In the genomic region with DNA sequence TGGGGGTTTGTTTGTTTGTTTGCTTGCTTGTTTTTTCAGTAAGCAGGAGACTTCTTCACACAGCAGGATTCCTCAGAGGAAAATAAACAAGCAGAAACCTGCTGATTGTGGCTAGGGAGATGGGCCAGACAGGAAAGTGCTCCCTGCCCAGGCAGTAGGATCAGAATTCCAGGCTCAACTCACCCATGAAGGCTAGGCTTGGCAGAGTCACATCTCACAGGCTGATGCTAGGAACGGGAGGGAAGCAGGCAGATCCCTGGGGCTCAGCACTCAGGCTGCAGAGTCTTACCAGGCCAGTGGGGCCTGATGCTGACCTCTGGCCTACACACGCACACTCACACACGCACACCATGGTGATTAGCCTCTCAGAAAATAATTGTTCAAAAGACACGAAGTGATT, we compare ENCODE assay signal across 28 mouse cellular contexts.
DNase-seq lines count a peak whose midpoint lies in the region; ATAC-seq and TF ChIP-seq lines count a peak whose summit lies in the region.
"Had no signal": no experiment of that assay in that cellular context is flagged by ENCODE, and none has a peak within 500 bp of the region (broad histone marks: within the 10 kb centered on the region; RNA-seq: fewer than 3 reads in every experiment).

No protein-coding gene starts in this region.

- DNase-seq in hindbrain, embryonic 11.5 days (ENCODE audit: low spot score), result peak; percentile 1
- DNase-seq in kidney, adult 2 months, result peak; percentile 60
- DNase-seq in kidney, postnatal 0 days (ENCODE audit: low spot score), result peak; percentile 26
- DNase-seq in kidney, postnatal 4 days, result peak; percentile 7 to 33
- DNase-seq in liver, embryonic 11.5 days (ENCODE audit: low spot score), result no peak
- no peak for DNase-seq in spleen, postnatal 10 days (ENCODE audit: low spot score in 2 of 2)
- DNase-seq: adrenal gland, adult 2 months; cerebellum, adult 9-11 months; gastrocnemius, postnatal 25 days; heart, adult 11 months; layer of hippocampus, adult 9-11 months; liver; lung, embryonic 14.5 days; lung, postnatal 14 days; thymus, postnatal 4 days had no signal

- H3K4me1 ChIP-seq in hindbrain, embryonic 11.5 days (replicated peaks; ENCODE audit: control insufficient read depth, insufficient read depth, low read length), result no peaks in the 10 kb centered on the region
- H3K4me1 ChIP-seq in hindbrain, embryonic 16.5 days (ENCODE audit: control insufficient read depth, insufficient read depth, low read depth, low read length), result no peaks in the 10 kb centered on the region
- no peaks in the 10 kb centered on the region; the same call in 1 of the 2 replicates for H3K4me1 ChIP-seq in kidney, adult 2 months (ENCODE audit: control insufficient read depth, insufficient read depth, low read length)
- no peaks in the 10 kb centered on the region for H3K4me1 ChIP-seq in kidney, postnatal 0 days (replicated peaks; ENCODE audit: insufficient read depth, low read length)
- no peaks in the 10 kb centered on the region for H3K4me1 ChIP-seq in liver, embryonic 11.5 days (replicated peaks; ENCODE audit: control insufficient read depth, insufficient read depth, low read length)
- no peaks in the 10 kb centered on the region for H3K4me1 ChIP-seq in neural tube, embryonic 15.5 days
- H3K4me1 ChIP-seq: embryonic facial prominence, embryonic 10.5 days; embryonic facial prominence, embryonic 15.5 days; forebrain, embryonic 12.5 days; hindbrain, embryonic 15.5 days; liver, embryonic 15.5 days; midbrain, embryonic 10.5 days; midbrain, embryonic 15.5 days; neural tube, embryonic 12.5 days had no signal

- ATAC-seq in hindbrain, embryonic 11.5 days (ENCODE audit: low FRiP score), result no peak
- ATAC-seq in hindbrain, embryonic 16.5 days, result no peak
- ATAC-seq in kidney, postnatal 0 days (replicated peaks; ENCODE audit: low FRiP score, low read depth), result no peak
- no peak for ATAC-seq in liver, embryonic 11.5 days (replicated peaks; ENCODE audit: low FRiP score)
- no peak for ATAC-seq in neural tube, embryonic 15.5 days (ENCODE audit: low FRiP score)
- ATAC-seq: activated CD4-positive, CD25-positive, alpha-beta regulatory T cell, adult 4 months; CD4-positive, CD25-positive, alpha-beta regulatory T cell, adult 4 months; midbrain, embryonic 15.5 days had no signal

- TF ChIP-seq POLR2A in kidney, adult 2 months (IDR thresholded peaks at IDR 0.05; ENCODE audit: low read depth, low read length), result no peak

- H3K27ac ChIP-seq in hindbrain, embryonic 11.5 days (ENCODE audit: low read depth, low read length), result no peak overlapping the region
- no peak overlapping the region for H3K27ac ChIP-seq in hindbrain, embryonic 16.5 days (ENCODE audit: low read depth, low read length)
- no peak overlapping the region; the same call in 1 of the 2 replicates for H3K27ac ChIP-seq in kidney, adult 2 months (ENCODE audit: insufficient read depth, low read depth, low read length)
- H3K27ac ChIP-seq in kidney, postnatal 0 days, result no peak overlapping the region
- H3K27ac ChIP-seq in liver, embryonic 11.5 days (ENCODE audit: low read depth, low read length), result no peak overlapping the region
- no peak overlapping the region for H3K27ac ChIP-seq in neural tube, embryonic 15.5 days (replicated peaks)
- H3K27ac ChIP-seq: embryonic facial prominence, embryonic 10.5 days; embryonic facial prominence, embryonic 15.5 days; forebrain, embryonic 12.5 days; hindbrain, embryonic 15.5 days; liver, embryonic 15.5 days; midbrain, embryonic 10.5 days; midbrain, embryonic 15.5 days; neural tube, embryonic 12.5 days had no signal

- no peak for TF ChIP-seq CTCF in kidney, adult 2 months (conservative IDR thresholded peaks at IDR 0.05; ENCODE audit: insufficient read depth, insufficient read length, low read depth, low read length)
- no peak for TF ChIP-seq CTCF in kidney, postnatal 0 days (IDR thresholded peaks at IDR 0.05; ENCODE audit: low read depth)

- WGBS in hindbrain, embryonic 11.5 days, result 72% methylated on average over 4 of the region's 4 CpGs
- WGBS in hindbrain, embryonic 16.5 days, result 62% methylated on average over 4 of the region's 4 CpGs
- 36% methylated on average over 4 of the region's 4 CpGs for WGBS in kidney, adult 2 months
- WGBS in kidney, postnatal 0 days, result 59% methylated on average over 4 of the region's 4 CpGs
- 72% methylated on average over 4 of the region's 4 CpGs for WGBS in liver, embryonic 11.5 days
- WGBS in neural tube, embryonic 15.5 days, result 72% methylated on average over 4 of the region's 4 CpGs

- H3K9ac ChIP-seq in hindbrain, embryonic 11.5 days (ENCODE audit: low read depth, low read length), result no peak overlapping the region
- H3K9ac ChIP-seq in hindbrain, embryonic 16.5 days (ENCODE audit: low read depth, low read length), result no peak overlapping the region
- no peak overlapping the region for H3K9ac ChIP-seq in kidney, postnatal 0 days (ENCODE audit: low read depth, low read length)
- H3K9ac ChIP-seq in liver, embryonic 11.5 days (ENCODE audit: low read depth, low read length), result no peak overlapping the region
- H3K9ac ChIP-seq in neural tube, embryonic 15.5 days (replicated peaks), result no peak overlapping the region
- H3K9ac ChIP-seq: embryonic facial prominence, embryonic 15.5 days; forebrain, embryonic 12.5 days; heart, embryonic 12.5 days; hindbrain, embryonic 15.5 days; liver, embryonic 15.5 days; lung, embryonic 14.5 days; midbrain, embryonic 15.5 days; neural tube, embryonic 12.5 days had no signal

- H3K4me3 ChIP-seq in hindbrain, embryonic 11.5 days (ENCODE audit: low read depth, low read length), result no peak overlapping the region
- H3K4me3 ChIP-seq in hindbrain, embryonic 16.5 days (ENCODE audit: low read length), result no peak overlapping the region
- no peak overlapping the region for H3K4me3 ChIP-seq in kidney, adult 2 months (ENCODE audit: insufficient read depth, low read depth, low read length)
- H3K4me3 ChIP-seq in kidney, postnatal 0 days (replicated peaks; ENCODE audit: low read depth, low read length), result no peak overlapping the region
- H3K4me3 ChIP-seq in liver, embryonic 11.5 days (ENCODE audit: low read depth, low read length), result no peak overlapping the region
- H3K4me3 ChIP-seq in neural tube, embryonic 15.5 days (replicated peaks), result no peak overlapping the region
- H3K4me3 ChIP-seq: embryonic facial prominence, embryonic 10.5 days; embryonic facial prominence, embryonic 15.5 days; forebrain, embryonic 12.5 days; heart, embryonic 12.5 days; hindbrain, embryonic 15.5 days; liver, embryonic 15.5 days; midbrain, embryonic 10.5 days; midbrain, embryonic 15.5 days; neural tube, embryonic 12.5 days had no signal

- no peaks in the 10 kb centered on the region for H3K9me3 ChIP-seq in hindbrain, embryonic 11.5 days (ENCODE audit: control insufficient read depth, low read length)
- H3K9me3 ChIP-seq in hindbrain, embryonic 16.5 days (ENCODE audit: control insufficient read depth, low read length), result no peaks in the 10 kb centered on the region
- no peaks in the 10 kb centered on the region for H3K9me3 ChIP-seq in kidney, postnatal 0 days (replicated peaks; ENCODE audit: low read length)
- H3K9me3 ChIP-seq in liver, embryonic 11.5 days (ENCODE audit: control insufficient read depth, low read length), result no peaks in the 10 kb centered on the region
- no peaks in the 10 kb centered on the region for H3K9me3 ChIP-seq in neural tube, embryonic 15.5 days (replicated peaks)
- H3K9me3 ChIP-seq: embryonic facial prominence, embryonic 10.5 days; embryonic facial prominence, embryonic 15.5 days; forebrain, embryonic 12.5 days; heart, embryonic 12.5 days; hindbrain, embryonic 15.5 days; liver, embryonic 15.5 days; midbrain, embryonic 10.5 days; midbrain, embryonic 15.5 days; neural tube, embryonic 12.5 days had no signal

- no peaks in the 10 kb centered on the region for H3K36me3 ChIP-seq in hindbrain, embryonic 11.5 days (ENCODE audit: control insufficient read depth, insufficient read depth, low read length)
- H3K36me3 ChIP-seq in hindbrain, embryonic 16.5 days (ENCODE audit: control insufficient read depth, insufficient read depth, low read length), result no peaks in the 10 kb centered on the region
- no peaks in the 10 kb centered on the region for H3K36me3 ChIP-seq in kidney, adult 2 months (ENCODE audit: control insufficient read depth, insufficient read depth, low read length)
- no peaks in the 10 kb centered on the region for H3K36me3 ChIP-seq in kidney, postnatal 0 days (ENCODE audit: insufficient read depth, low read length)
- H3K36me3 ChIP-seq in liver, embryonic 11.5 days (ENCODE audit: control insufficient read depth, insufficient read depth, low read length), result no peaks in the 10 kb centered on the region; the same call in 1 of the 2 replicates
- no peaks in the 10 kb centered on the region for H3K36me3 ChIP-seq in neural tube, embryonic 15.5 days
- H3K36me3 ChIP-seq: embryonic facial prominence, embryonic 10.5 days; embryonic facial prominence, embryonic 15.5 days; forebrain, embryonic 12.5 days; heart, embryonic 12.5 days; hindbrain, embryonic 15.5 days; liver, embryonic 15.5 days; midbrain, embryonic 10.5 days; midbrain, embryonic 15.5 days; neural tube, embryonic 12.5 days had no signal

- no peaks in the 10 kb centered on the region for H3K27me3 ChIP-seq in hindbrain, embryonic 11.5 days (ENCODE audit: control insufficient read depth, insufficient read depth, low read length)
- H3K27me3 ChIP-seq in hindbrain, embryonic 16.5 days (replicated peaks; ENCODE audit: control insufficient read depth, insufficient read depth, low read length), result no peaks in the 10 kb centered on the region
- no peaks in the 10 kb centered on the region for H3K27me3 ChIP-seq in kidney, adult 2 months (replicated peaks; ENCODE audit: control insufficient read depth, insufficient read depth, low read length)
- H3K27me3 ChIP-seq in kidney, postnatal 0 days (ENCODE audit: insufficient read depth, low read length), result no peaks in the 10 kb centered on the region
- H3K27me3 ChIP-seq in liver, embryonic 11.5 days (replicated peaks; ENCODE audit: control insufficient read depth, insufficient read depth, low read length), result no peaks in the 10 kb centered on the region
- H3K27me3 ChIP-seq in neural tube, embryonic 15.5 days (replicated peaks), result no peaks in the 10 kb centered on the region
- H3K27me3 ChIP-seq: embryonic facial prominence, embryonic 15.5 days; forebrain, embryonic 12.5 days; heart, embryonic 12.5 days; hindbrain, embryonic 15.5 days; liver, embryonic 15.5 days; midbrain, embryonic 15.5 days; neural tube, embryonic 12.5 days had no signal

- H3K4me2 ChIP-seq in hindbrain, embryonic 11.5 days (replicated peaks; ENCODE audit: low read depth, low read length), result no peak overlapping the region
- no peak overlapping the region for H3K4me2 ChIP-seq in hindbrain, embryonic 16.5 days (ENCODE audit: low read length)
- no peak overlapping the region for H3K4me2 ChIP-seq in kidney, postnatal 0 days (ENCODE audit: low read length)
- H3K4me2 ChIP-seq in liver, embryonic 11.5 days, result no peak overlapping the region
- no peak overlapping the region for H3K4me2 ChIP-seq in neural tube, embryonic 15.5 days
- H3K4me2 ChIP-seq: embryonic facial prominence, embryonic 15.5 days; forebrain, embryonic 12.5 days; heart, embryonic 12.5 days; hindbrain, embryonic 15.5 days; liver, embryonic 15.5 days; lung, embryonic 14.5 days; midbrain, embryonic 15.5 days; neural tube, embryonic 12.5 days had no signal

Comparison
In these comparisons a context has a peak if more than half of its experiments do, and no peak if none do; other contexts are left out.
1. DNase-seq: peak in hindbrain, embryonic 11.5 days (single experiment), kidney, adult 2 months (single experiment), kidney, postnatal 0 days (single experiment) and kidney, postnatal 4 days (2 of 2); none in liver, embryonic 11.5 days (single experiment) and spleen, postnatal 10 days (0 of 2).